Mouse (Mus musculus): ENCODE results near the gene Tubg1. TPM values are rescaled to one million over a fixed set of nuclear protein-coding genes. Genes with fewer than 3 reads are reported as not detected.

Tubg1 gene
- polyA plus RNA-seq, 1 experiment from 2014 or later: 78.8 TPM

GRCm38 (mm10) chr11:101173631-101174388 is 54.1 kb downstream of the Tubg1 start:
- Histone ChIP-seq H3K9ac (peak overlapping the region; percentile 59), H3K36me3 (no peaks in the 10 kb centered on the region), H3K4me1 (replicated peaks) (peaks cover 66% of the 10 kb centered on the region), H3K9me3 (replicated peaks) (no peaks in the 10 kb centered on the region), H3K27ac (ENCODE audit: poor library complexity, severe bottlenecking) (peak overlapping the region; percentile 28), H3K27me3 (replicated peaks) (peaks cover 40% of the 10 kb centered on the region), H3K4me2 (peak overlapping the region; percentile 89), H3K4me3 (peak overlapping the region; percentile 31)
- ATAC-seq (ENCODE audit: insufficient number of reproducible peaks, low FRiP score): peak; percentile 47; the same call in 1 of the 2 replicates
- WGBS: 3% methylated on average over 61 of the region's 61 CpGs

- Histone ChIP-seq H3K9ac (peak overlapping the region; percentile 59; the same call in 1 of the 2 replicates), H3K9me3 (replicated peaks) (no peaks in the 10 kb centered on the region), H3K27ac (ENCODE audit: poor library complexity, severe bottlenecking) (no peak overlapping the region), H3K36me3 (no peaks in the 10 kb centered on the region), H3K4me1 (replicated peaks) (peaks cover 61% of the 10 kb centered on the region), H3K4me3 (peak overlapping the region; percentile 31), H3K4me2 (peak overlapping the region; percentile 89), H3K27me3 (replicated peaks) (peaks cover 40% of the 10 kb centered on the region)
- 39% methylated on average over 9 of the region's 9 CpGs for WGBS
- ATAC-seq (ENCODE audit: insufficient number of reproducible peaks, low FRiP score): no peak
Observed at GRCm38 (mm10) chr11:101174389-101174745, 54.6 kb downstream of the Tubg1 start.

GRCm38 (mm10) chr11:101174851-101175628 is 55.3 kb downstream of the Tubg1 start, which contains the start of gene Ccr10:
TSS of gene Ccr10 (minus strand) at chr11:101175443.
- Histone ChIP-seq H3K4me3 (peak within 1 kb of the TSS; percentile 43), H3K27me3 (replicated peaks) (peaks cover 39% of the 10 kb centered on the region), H3K27ac (ENCODE audit: poor library complexity, severe bottlenecking) (no peak within 1 kb of the TSS), H3K4me2 (peak within 1 kb of the TSS; percentile 89), H3K4me1 (replicated peaks) (peaks cover 54% of the 10 kb centered on the region), H3K9ac (peak within 1 kb of the TSS; percentile 60), H3K36me3 (no peaks in the 10 kb centered on the region), H3K9me3 (replicated peaks) (no peaks in the 10 kb centered on the region)
- 23% methylated on average over 14 of the region's 14 CpGs for WGBS
- ATAC-seq (ENCODE audit: insufficient number of reproducible peaks, low FRiP score): no peak

- Histone ChIP-seq H3K9me3 (replicated peaks) (no peaks in the 10 kb centered on the region), H3K27me3 (replicated peaks) (peaks cover 39% of the 10 kb centered on the region), H3K4me2 (peak overlapping the region; percentile 73), H3K36me3 (no peaks in the 10 kb centered on the region), H3K27ac (ENCODE audit: poor library complexity, severe bottlenecking) (no peak overlapping the region), H3K9ac (peak overlapping the region; percentile 60), H3K4me3 (peak overlapping the region; percentile 43), H3K4me1 (replicated peaks) (peaks cover 50% of the 10 kb centered on the region)
- whole genome bisulfite sequencing: 13% methylated on average over 11 of the region's 11 CpGs
- ATAC-seq (ENCODE audit: insufficient number of reproducible peaks, low FRiP score): no peak
Observed at GRCm38 (mm10) chr11:101175636-101176116, 55.9 kb downstream of the Tubg1 start.

Small RNAs within 50 kb of the gene (microRNA-seq; reads per million reads assigned to microRNA genes)
- gene Gm27626: not detected

Other genes with a start within 250 kb of the Tubg1 start
- gene Stat3, start 180.4 kb upstream of the Tubg1 start, polyA plus RNA-seq (2016; fragmentation: Nextera tagmentation; extraction: Ambion mirVana): 60.0 and 63.2 TPM in 2 replicates
- 342 and 348 TPM in 2 replicates for gene Cavin1, start 149.1 kb upstream of the Tubg1 start, polyA plus RNA-seq (2016; fragmentation: Nextera tagmentation; extraction: Ambion mirVana)
- gene Atp6v0a1, start 110.5 kb upstream of the Tubg1 start, polyA plus RNA-seq (2016; fragmentation: Nextera tagmentation; extraction: Ambion mirVana): 70.0 and 71.4 TPM in 2 replicates
- gene Naglu, start 49.9 kb upstream of the Tubg1 start, polyA plus RNA-seq (2016; fragmentation: Nextera tagmentation; extraction: Ambion mirVana): 17.5 and 18.1 TPM in 2 replicates
- not detected in 2 replicates for gene Hsd17b1, start 41.5 kb upstream of the Tubg1 start, polyA plus RNA-seq (2016; fragmentation: Nextera tagmentation; extraction: Ambion mirVana)
- gene Coasy, start 37.4 kb upstream of the Tubg1 start, polyA plus RNA-seq (2016; fragmentation: Nextera tagmentation; extraction: Ambion mirVana): 27.2 and 30.4 TPM in 2 replicates
- 36.2 and 37.3 TPM in 2 replicates for gene Mlx, start 32.7 kb upstream of the Tubg1 start, polyA plus RNA-seq (2016; fragmentation: Nextera tagmentation; extraction: Ambion mirVana)
- 20.8 and 21.3 TPM in 2 replicates for gene Psmc3ip, start 24.5 kb upstream of the Tubg1 start, polyA plus RNA-seq (2016; fragmentation: Nextera tagmentation; extraction: Ambion mirVana)
- 15.2 and 15.9 TPM in 2 replicates for gene Retreg3, start within 50 bp of the Tubg1 start, polyA plus RNA-seq (2016; fragmentation: Nextera tagmentation; extraction: Ambion mirVana)
- gene Tubg2, start 36.0 kb downstream of the Tubg1 start, polyA plus RNA-seq (2016; fragmentation: Nextera tagmentation; extraction: Ambion mirVana): 3.3 and 3.6 TPM in 2 replicates
- gene Cntnap1, start 50.6 kb downstream of the Tubg1 start, polyA plus RNA-seq (2016; fragmentation: Nextera tagmentation; extraction: Ambion mirVana): 0.37 and 0.71 TPM in 2 replicates
- gene Plekhh3, start 51.4 kb downstream of the Tubg1 start, polyA plus RNA-seq (2016; fragmentation: Nextera tagmentation; extraction: Ambion mirVana): 10.4 and 10.6 TPM in 2 replicates
- gene Ccr10, start 55.5 kb downstream of the Tubg1 start, polyA plus RNA-seq (2016; fragmentation: Nextera tagmentation; extraction: Ambion mirVana): 0.15 and 0.36 TPM in 2 replicates
- gene Ezh1, start 106.5 kb downstream of the Tubg1 start, polyA plus RNA-seq (2016; fragmentation: Nextera tagmentation; extraction: Ambion mirVana): 14.9 and 16.1 TPM in 2 replicates
- 233 and 245 TPM in 2 replicates for gene Ramp2, start 126.1 kb downstream of the Tubg1 start, polyA plus RNA-seq (2016; fragmentation: Nextera tagmentation; extraction: Ambion mirVana)
- 98.8 and 101 TPM in 2 replicates for gene Vps25, start 133.8 kb downstream of the Tubg1 start, polyA plus RNA-seq (2016; fragmentation: Nextera tagmentation; extraction: Ambion mirVana)
- gene Wnk4, start 140.6 kb downstream of the Tubg1 start, polyA plus RNA-seq (2016; fragmentation: Nextera tagmentation; extraction: Ambion mirVana): 14.0 TPM in 2 replicates
- 0.81 and 1.5 TPM in 2 replicates for gene Cntd1, start 159.1 kb downstream of the Tubg1 start, polyA plus RNA-seq (2016; fragmentation: Nextera tagmentation; extraction: Ambion mirVana)
- gene Coa3, start 159.2 kb downstream of the Tubg1 start, polyA plus RNA-seq (2016; fragmentation: Nextera tagmentation; extraction: Ambion mirVana): 165 and 171 TPM in 2 replicates
- 141 TPM in 2 replicates for gene Becn1, start 182.3 kb downstream of the Tubg1 start, polyA plus RNA-seq (2016; fragmentation: Nextera tagmentation; extraction: Ambion mirVana)
- gene Psme3, start 196.3 kb downstream of the Tubg1 start, polyA plus RNA-seq (2016; fragmentation: Nextera tagmentation; extraction: Ambion mirVana): 131 and 136 TPM in 2 replicates
- gene Aoc2, start 205.1 kb downstream of the Tubg1 start, polyA plus RNA-seq (2016; fragmentation: Nextera tagmentation; extraction: Ambion mirVana): 1.3 and 1.5 TPM in 2 replicates
- 0.06 and 0.17 TPM in 2 replicates for gene Aoc3, start 210.7 kb downstream of the Tubg1 start, polyA plus RNA-seq (2016; fragmentation: Nextera tagmentation; extraction: Ambion mirVana)
- gene G6pc, start 247.6 kb downstream of the Tubg1 start, polyA plus RNA-seq (2016; fragmentation: Nextera tagmentation; extraction: Ambion mirVana): not detected in 2 replicates

All from heart, embryonic 12.5 days (tissue).